Comparison of ENCODE assay signal across 18 mouse cellular contexts in the genomic region with DNA sequence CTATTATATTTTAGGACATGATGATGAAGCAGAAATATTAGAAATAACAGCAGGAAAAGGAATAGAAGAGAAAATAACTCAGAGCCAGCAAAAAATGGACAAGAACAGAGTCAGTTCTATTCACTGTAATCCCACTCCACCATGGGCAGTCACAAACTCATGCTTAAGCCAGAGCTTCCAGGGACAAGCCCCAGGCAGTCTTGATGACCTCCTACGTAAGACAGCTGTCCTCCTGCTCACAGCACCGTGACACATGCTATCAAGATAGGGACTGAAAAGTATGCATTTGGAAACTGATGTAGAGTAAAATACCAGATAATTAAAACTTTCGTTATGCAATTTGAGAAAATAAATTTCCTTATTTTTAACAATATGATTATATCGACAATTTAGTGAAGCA.
DNase-seq lines count a peak whose midpoint lies in the region; TF ChIP-seq lines count a peak whose summit lies in the region.
"Had no signal": no experiment of that assay in that cellular context is flagged by ENCODE, and none has a peak within 500 bp of the region (broad histone marks: within the 10 kb centered on the region; RNA-seq: fewer than 3 reads in every experiment).

No protein-coding gene starts in this region.

- no peak overlapping the region for H3ac ChIP-seq in myocyte (ENCODE audit: control insufficient read depth, insufficient read length)

- H3K4me3 ChIP-seq in myocyte, result no peak overlapping the region
- H3K4me3 ChIP-seq: embryonic facial prominence, embryonic 10.5 days; embryonic facial prominence, embryonic 12.5 days; forebrain, embryonic 13.5 days; forebrain, embryonic 15.5 days had no signal

- H3K36me3 ChIP-seq in myocyte (ENCODE audit: control insufficient read depth, insufficient read depth), result no peaks in the 10 kb centered on the region
- H3K36me3 ChIP-seq: embryonic facial prominence, embryonic 10.5 days; embryonic facial prominence, embryonic 12.5 days; forebrain, embryonic 15.5 days had no signal

- H3K79me2 ChIP-seq in myocyte (ENCODE audit: control insufficient read depth, insufficient read depth), result no peaks in the 10 kb centered on the region

- no peaks in the 10 kb centered on the region for H3K27me3 ChIP-seq in myocyte (ENCODE audit: control insufficient read depth, insufficient read depth, insufficient read length)
- H3K27me3 ChIP-seq: embryonic facial prominence, embryonic 12.5 days; forebrain, embryonic 13.5 days; forebrain, embryonic 15.5 days had no signal

- DNase-seq in cerebellum, postnatal 10 days, result peak; percentile 9 to 37
- DNase-seq in cerebellum, postnatal 4 days (ENCODE audit: low spot score in 2 of 2), result no peak
- DNase-seq in embryo, embryonic 10.5 days (ENCODE audit: low spot score), result peak; percentile 11
- no peak for DNase-seq in embryo, embryonic 11 days
- DNase-seq in retina, embryonic 14.5 days (ENCODE audit: low spot score), result peak; percentile 3
- no peak for DNase-seq in retina, postnatal 1 day
- no peak for DNase-seq in gastrocnemius, postnatal 4 days (ENCODE audit: low spot score in 2 of 2)
- DNase-seq: adrenal gland, adult 2 months; adrenal gland, postnatal 10 days; adrenal gland, postnatal 25 days; cerebellum, adult 11 months; cerebellum, adult 9-11 months; forebrain, postnatal 0 days had no signal

- H3K4me2 ChIP-seq in myocyte (ENCODE audit: low read depth), result no peak overlapping the region
- H3K4me2 ChIP-seq: embryonic facial prominence, embryonic 12.5 days; forebrain, embryonic 13.5 days; forebrain, embryonic 15.5 days had no signal

- no peak for TF ChIP-seq POLR2A in myocyte (IDR thresholded peaks at IDR 0.05; ENCODE audit: insufficient read length, low read depth)

TF ChIP-seq in myocyte, 11 proteins besides CTCF, POLR2A, EP300 and RAD21:
- TF ChIP-seq MYOG (IDR thresholded peaks at IDR 0.05; ENCODE audit: control insufficient read depth in 1 of 3, insufficient read depth in 1 of 3, insufficient read length in 2 of 3, low read depth in 2 of 3) (no peak), MYOD1 (IDR thresholded peaks at IDR 0.05; ENCODE audit: control insufficient read depth in 1 of 3, insufficient read length in 2 of 3, low read depth in 2 of 3) (peak in 2 of 3 experiments; percentile 45 to 65), MAX (IDR thresholded peaks at IDR 0.05; ENCODE audit: low read depth) (no peak), E2F4 (IDR thresholded peaks at IDR 0.05; ENCODE audit: insufficient read depth) (no peak)
TF ChIP-seq in myocyte: peak in this region for 1.

Comparison
In these comparisons a context has a peak if more than half of its experiments do, and no peak if none do; other contexts are left out.
1. DNase-seq: peak in cerebellum, postnatal 10 days (2 of 2), embryo, embryonic 10.5 days (single experiment) and retina, embryonic 14.5 days (single experiment); none in cerebellum, postnatal 4 days (0 of 2), embryo, embryonic 11 days (single experiment), retina, postnatal 1 day (single experiment) and gastrocnemius, postnatal 4 days (0 of 2).